Mouse (Mus musculus) C2C12 (cell line): Measurements from ENCODE around the gene Cavin3. TPM values are rescaled to one million over a fixed set of nuclear protein-coding genes. Genes with fewer than 3 reads are reported as not detected.

Experiments
- H3K27me3 ChIP-seq: one replicate; pipeline ENCODE4 v1.6.1; 2011; ENCODE audit not compliant: control insufficient read depth, insufficient read depth, insufficient read length
- H3K36me3 ChIP-seq: one replicate; pipeline ENCODE4 v1.6.1; 2011; ENCODE audit not compliant: control insufficient read depth, insufficient read depth
- H3K4me3 ChIP-seq: one replicate; pipeline ENCODE4 v1.5.1; 2011; ENCODE audit warnings: mild to moderate bottlenecking, control low read depth; ENCODE audit not compliant: poor library complexity, insufficient read depth, severe bottlenecking
- H3K79me2 ChIP-seq: one replicate; pipeline ENCODE4 v1.6.1; 2011; ENCODE audit not compliant: control insufficient read depth, insufficient read depth
- H3K79me3 ChIP-seq: one replicate; pipeline ENCODE4 v1.6.1; 2011; ENCODE audit warnings: low read depth, control low read depth
- H3ac ChIP-seq: one replicate; pipeline ENCODE3; 2011; ENCODE audit warnings: low read depth; ENCODE audit not compliant: control insufficient read depth, insufficient read length
- CEBPB ChIP-seq: IDR thresholded peaks from one replicate; pipeline ENCODE4 v1.6.1; 2011; ENCODE audit warnings: low read depth, mild to moderate bottlenecking, control low read depth, moderate library complexity
- CTCF ChIP-seq: IDR thresholded peaks from one replicate; pipeline ENCODE4 v1.5.1; 2011; ENCODE audit not compliant: control insufficient read depth, insufficient read depth, insufficient read length
- FOSL1 ChIP-seq: IDR thresholded peaks from one replicate; pipeline ENCODE4 v1.8.0; 2011; ENCODE audit warnings: mild to moderate bottlenecking, low read length; ENCODE audit not compliant: poor library complexity, insufficient read depth, severe bottlenecking
- MAX ChIP-seq: IDR thresholded peaks from one replicate; pipeline ENCODE4 v1.6.1; 2011; ENCODE audit warnings: mild to moderate bottlenecking, control low read depth
- MYOD1 ChIP-seq: IDR thresholded peaks from one replicate; pipeline ENCODE4 v1.6.1; 2011; ENCODE audit warnings: low read depth; ENCODE audit not compliant: control insufficient read depth, insufficient read length
- MYOG ChIP-seq: IDR thresholded peaks from one replicate; pipeline ENCODE4 v1.6.1; 2011; ENCODE audit not compliant: control insufficient read depth, insufficient read length; ENCODE audit errors: extremely low read depth
- USF1 ChIP-seq: IDR thresholded peaks from one replicate; pipeline ENCODE4 v1.6.1; 2011; ENCODE audit warnings: low read depth, mild to moderate bottlenecking, control low read depth, moderate library complexity
- polyA plus RNA-seq: library from polyadenylated mRNA; unstranded; fragments of >200 nt; fragmentation: generic; extraction: Trizol; gene quantifications from one replicate; pipeline ENCODE4 v1.2.1, GENCODE M21; 2012; ENCODE audit warnings: missing spikeins

Cavin3 gene
- polyA plus RNA-seq, 1 experiment: 83.7 TPM

DNA sequence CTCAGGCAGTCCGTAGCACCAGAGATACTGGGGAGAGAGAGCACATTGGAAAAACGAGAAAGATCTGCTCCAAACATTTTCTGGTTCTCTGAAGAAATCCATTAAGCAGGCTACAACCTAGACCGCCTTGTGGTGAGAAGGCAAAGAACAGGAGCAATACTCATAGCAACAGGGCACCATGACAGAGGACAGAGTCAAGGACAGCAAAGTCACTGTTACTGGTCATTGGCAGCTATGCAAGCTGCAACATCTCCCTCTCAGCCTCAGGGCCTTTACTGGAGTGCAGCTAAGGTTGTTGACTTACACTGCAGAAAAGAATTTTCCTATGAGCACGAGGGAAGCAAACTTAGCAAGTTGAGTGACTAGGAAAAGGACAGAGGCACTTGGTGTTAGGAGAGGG is 25.2 kb upstream of the Cavin3 start:
- no peaks in the 10 kb centered on the region for H3K79me2 ChIP-seq
- no peaks in the 10 kb centered on the region for H3K79me3 ChIP-seq
- H3K36me3 ChIP-seq: no peaks in the 10 kb centered on the region
- H3K27me3 ChIP-seq: no peaks in the 10 kb centered on the region
- TF ChIP-seq USF1 (no peak), MYOG (no peak), MYOD1 (no peak), CEBPB (no peak)
- H3K4me3 ChIP-seq: no peak overlapping the region
- no peak overlapping the region for H3ac ChIP-seq

DNA sequence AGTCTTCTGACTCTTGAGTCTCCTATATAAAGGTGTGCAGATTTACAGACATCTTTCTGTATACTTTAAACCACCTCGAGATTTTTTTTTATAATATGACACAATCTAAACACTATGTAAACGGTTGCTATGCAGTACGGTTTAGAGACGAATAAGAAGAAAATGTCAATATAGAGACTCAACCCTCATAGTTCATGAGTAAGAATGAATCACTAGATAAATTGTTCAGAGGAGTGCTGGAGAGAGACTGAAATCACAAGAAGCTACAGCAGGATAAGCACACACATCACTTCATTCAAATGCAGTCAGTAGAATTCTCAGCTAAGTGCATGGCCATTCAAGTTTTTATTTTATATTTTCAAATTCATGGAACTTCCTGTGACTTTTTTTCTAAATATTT is 19.9 kb upstream of the Cavin3 start:
- no peaks in the 10 kb centered on the region for H3K36me3 ChIP-seq
- TF ChIP-seq CEBPB: no peak
- no peak for TF ChIP-seq CTCF
- TF ChIP-seq FOSL1: peak; percentile 75
- no peak overlapping the region for H3ac ChIP-seq
- no peaks in the 10 kb centered on the region for H3K27me3 ChIP-seq
- H3K79me3 ChIP-seq: no peaks in the 10 kb centered on the region
- H3K79me2 ChIP-seq: no peaks in the 10 kb centered on the region
- H3K4me3 ChIP-seq: no peak overlapping the region

DNA sequence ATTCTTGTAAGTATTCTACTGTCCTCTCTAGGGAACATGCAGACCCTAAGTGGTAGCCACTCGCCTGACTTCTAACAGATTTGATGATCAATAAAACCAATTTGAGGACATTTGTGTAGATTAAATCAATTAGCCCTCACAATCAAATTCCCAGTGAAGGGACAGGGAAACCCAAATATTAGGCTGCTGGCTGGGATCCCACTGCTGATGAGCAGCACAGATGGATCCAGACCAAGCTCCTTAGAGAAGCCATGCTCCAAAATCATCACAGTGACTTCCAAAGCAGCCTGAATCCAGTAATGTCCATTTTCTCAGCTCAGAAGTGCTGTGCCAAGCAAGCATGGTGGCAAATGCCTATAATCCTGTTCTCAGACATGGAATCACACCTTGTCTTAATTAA is 17.6 kb upstream of the Cavin3 start:
- Histone ChIP-seq H3K79me2 (no peaks in the 10 kb centered on the region), H3ac (no peak overlapping the region), H3K36me3 (no peaks in the 10 kb centered on the region), H3K79me3 (no peaks in the 10 kb centered on the region), H3K4me3 (no peak overlapping the region), H3K27me3 (no peaks in the 10 kb centered on the region)
- no peak for TF ChIP-seq CTCF
- no peak for TF ChIP-seq CEBPB
- TF ChIP-seq MAX: no peak
- no peak for TF ChIP-seq MYOD1

DNA sequence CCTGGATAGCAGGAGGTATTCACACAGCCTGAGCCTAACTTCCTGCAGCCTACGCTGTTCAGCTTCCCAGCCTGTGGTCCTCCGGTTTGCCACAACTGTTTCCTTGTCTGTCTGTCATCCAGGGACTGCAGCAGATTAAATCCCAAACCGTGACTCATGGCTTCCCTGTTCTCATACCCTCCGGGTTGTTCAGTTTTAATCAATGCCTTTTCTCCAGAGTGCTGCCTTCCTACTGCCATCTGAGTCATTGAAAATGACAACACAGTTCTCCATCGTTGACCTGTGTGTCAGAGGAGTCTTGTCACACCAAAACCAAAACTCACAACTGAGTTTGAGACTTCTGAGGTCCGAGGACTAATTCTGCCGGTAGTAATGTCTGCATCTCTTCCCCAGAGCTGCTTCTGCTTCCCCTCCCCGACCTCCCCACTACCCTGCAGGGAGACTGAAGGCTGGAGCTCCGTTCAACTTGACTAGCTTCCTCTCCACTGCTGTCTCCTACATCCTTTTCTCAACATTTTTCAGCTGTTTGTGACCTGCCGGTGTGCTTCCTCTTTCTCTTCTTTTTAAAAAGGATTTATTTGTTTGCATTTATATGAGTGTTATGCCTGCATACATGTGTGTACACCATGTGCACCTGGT is 16.9 kb upstream of the Cavin3 start:
- no peak for TF ChIP-seq MAX
- peak; percentile 37 for TF ChIP-seq FOSL1
- H3K4me3 ChIP-seq: no peak overlapping the region
- H3K79me2 ChIP-seq: no peaks in the 10 kb centered on the region
- no peaks in the 10 kb centered on the region for H3K36me3 ChIP-seq
- no peak overlapping the region for H3ac ChIP-seq
- H3K27me3 ChIP-seq: no peaks in the 10 kb centered on the region
- H3K79me3 ChIP-seq: no peaks in the 10 kb centered on the region

DNA sequence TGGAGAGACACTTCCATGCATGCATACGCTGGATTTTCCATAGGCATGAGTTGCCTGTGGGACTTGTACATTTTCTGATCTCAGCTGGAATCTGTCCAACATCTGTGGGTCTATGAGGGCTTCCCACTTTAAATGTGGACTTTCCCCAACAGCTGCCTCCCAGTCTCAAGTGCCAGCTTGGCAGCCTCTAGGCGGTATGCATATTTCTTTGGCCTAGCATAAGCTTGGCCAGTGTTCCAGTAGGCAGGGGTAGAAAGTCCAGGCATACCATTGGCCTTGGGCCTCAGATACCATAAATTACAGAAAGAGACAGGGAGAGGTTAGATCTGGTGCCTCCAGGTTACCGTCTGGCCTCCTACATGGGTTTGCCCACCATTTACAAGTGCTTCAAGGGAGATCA is 15.8 kb upstream of the Cavin3 start:
- Histone ChIP-seq H3K79me3 (no peaks in the 10 kb centered on the region), H3ac (no peak overlapping the region), H3K36me3 (no peaks in the 10 kb centered on the region), H3K79me2 (no peaks in the 10 kb centered on the region), H3K4me3 (no peak overlapping the region), H3K27me3 (no peaks in the 10 kb centered on the region)
- TF ChIP-seq USF1 (no peak), FOSL1 (no peak), CEBPB (no peak), CTCF (no peak), MAX (no peak), MYOG (no peak), MYOD1 (no peak)

DNA sequence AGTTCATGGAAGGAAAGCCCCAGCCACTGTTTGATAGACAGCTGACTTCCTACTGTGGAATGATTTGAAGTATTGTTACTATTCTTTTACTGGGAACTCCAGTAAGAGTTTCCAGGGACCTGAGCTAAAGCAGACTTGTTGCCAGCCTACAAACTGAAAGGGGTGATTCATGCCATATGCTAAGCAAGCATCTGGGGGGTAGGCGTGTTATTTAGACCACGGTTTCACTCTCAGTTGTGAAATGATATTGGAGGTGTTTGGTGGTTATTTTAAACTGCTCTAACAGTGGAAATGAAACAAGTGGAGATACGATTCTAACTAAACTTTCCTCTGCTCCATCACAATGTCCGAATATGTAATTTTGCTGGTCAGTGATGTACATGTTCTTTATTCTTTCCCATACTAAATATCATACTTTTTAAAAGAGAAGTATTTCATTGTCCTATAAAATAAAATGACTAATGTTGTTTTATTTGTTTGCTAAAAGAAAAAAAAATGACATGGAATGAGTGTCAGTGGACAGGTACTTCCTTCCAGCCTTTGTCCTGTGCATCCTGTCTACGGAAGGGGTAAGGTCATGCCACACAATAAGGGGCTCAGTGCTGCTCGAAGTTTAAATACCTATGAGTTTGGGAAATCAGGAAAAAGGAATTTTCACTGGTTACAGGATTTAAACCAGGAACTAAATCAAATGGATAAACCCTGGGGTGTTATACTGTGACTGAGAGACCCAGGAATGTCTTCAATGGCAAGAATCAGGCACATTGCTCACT is 5.2 kb upstream of the Cavin3 start:
- Histone ChIP-seq H3K36me3 (no peaks in the 10 kb centered on the region), H3K4me3 (no peak overlapping the region), H3K79me3 (no peaks in the 10 kb centered on the region), H3K27me3 (no peaks in the 10 kb centered on the region), H3K79me2 (no peaks in the 10 kb centered on the region), H3ac (no peak overlapping the region)
- no peak for TF ChIP-seq USF1
- no peak for TF ChIP-seq MYOD1
- no peak for TF ChIP-seq MYOG
- no peak for TF ChIP-seq FOSL1
- no peak for TF ChIP-seq CTCF

DNA sequence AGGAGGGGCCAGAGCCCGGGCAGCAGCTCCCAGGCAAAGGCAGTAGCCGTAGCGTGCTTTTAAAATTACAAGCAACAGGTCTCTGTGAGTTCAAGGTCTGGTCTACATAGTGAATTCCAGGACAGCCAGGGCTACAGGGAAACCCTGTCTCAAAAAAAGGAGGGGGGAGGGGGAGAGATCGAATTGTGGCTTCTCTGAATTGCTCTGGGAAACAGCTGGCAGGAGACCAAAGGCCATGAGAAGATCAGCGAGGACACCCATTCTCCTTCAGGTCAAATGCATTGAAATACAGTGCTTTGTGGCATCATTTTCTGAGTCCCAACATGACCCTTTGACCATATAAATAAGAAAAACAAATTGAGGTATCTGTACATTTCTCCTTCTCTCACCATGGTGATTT is 2.9 kb upstream of the Cavin3 start:
- H3ac ChIP-seq: no peak overlapping the region
- H3K27me3 ChIP-seq: no peaks in the 10 kb centered on the region
- H3K4me3 ChIP-seq: no peak overlapping the region
- no peaks in the 10 kb centered on the region for H3K36me3 ChIP-seq
- TF ChIP-seq CTCF (no peak), MYOG (no peak), MAX (no peak), CEBPB (no peak), USF1 (no peak), FOSL1 (no peak), MYOD1 (no peak)
- H3K79me3 ChIP-seq: no peaks in the 10 kb centered on the region
- H3K79me2 ChIP-seq: peaks cover 14% of the 10 kb centered on the region
